Mouse (Mus musculus) naive thymus-derived CD4-positive, alpha-beta T cell, adult 2 months (primary cell): Measurements from ENCODE around the gene Olfr1360.

Experiments
- DNase-seq: peaks from one replicate; pipeline ENCODE4 v3.0.0-alpha.2; 2011; ENCODE audit warnings: low read depth

Olfr1360 gene

GRCm38 (mm10) chr13:21642418-21642817 is 34.8 kb downstream of the Olfr1360 start, which contains the start of gene Olfr11:
Gene Olfr11 (minus strand): TSS chr13:21642518.
- no peak for DNase-seq
